Mouse (Mus musculus): ENCODE results near the gene Nebl.

GRCm38 (mm10) chr2:17538493-17538892 lies 192.8 kb downstream of the Nebl start:
- no peak for TF ChIP-seq CTCF (IDR thresholded peaks at IDR 0.05)
- no peak for TF ChIP-seq EP300 (IDR thresholded peaks at IDR 0.05)

Measured in lung, postnatal 0 days (tissue).